Mouse (Mus musculus): ENCODE measurements around the gene Ak1. TPM values are rescaled to one million over a fixed set of nuclear protein-coding genes. Genes with fewer than 3 reads are reported as not detected.

The Ak1 gene
- polyA plus RNA-seq, 1 experiment from 2014 or later, result 108 TPM

DNA sequence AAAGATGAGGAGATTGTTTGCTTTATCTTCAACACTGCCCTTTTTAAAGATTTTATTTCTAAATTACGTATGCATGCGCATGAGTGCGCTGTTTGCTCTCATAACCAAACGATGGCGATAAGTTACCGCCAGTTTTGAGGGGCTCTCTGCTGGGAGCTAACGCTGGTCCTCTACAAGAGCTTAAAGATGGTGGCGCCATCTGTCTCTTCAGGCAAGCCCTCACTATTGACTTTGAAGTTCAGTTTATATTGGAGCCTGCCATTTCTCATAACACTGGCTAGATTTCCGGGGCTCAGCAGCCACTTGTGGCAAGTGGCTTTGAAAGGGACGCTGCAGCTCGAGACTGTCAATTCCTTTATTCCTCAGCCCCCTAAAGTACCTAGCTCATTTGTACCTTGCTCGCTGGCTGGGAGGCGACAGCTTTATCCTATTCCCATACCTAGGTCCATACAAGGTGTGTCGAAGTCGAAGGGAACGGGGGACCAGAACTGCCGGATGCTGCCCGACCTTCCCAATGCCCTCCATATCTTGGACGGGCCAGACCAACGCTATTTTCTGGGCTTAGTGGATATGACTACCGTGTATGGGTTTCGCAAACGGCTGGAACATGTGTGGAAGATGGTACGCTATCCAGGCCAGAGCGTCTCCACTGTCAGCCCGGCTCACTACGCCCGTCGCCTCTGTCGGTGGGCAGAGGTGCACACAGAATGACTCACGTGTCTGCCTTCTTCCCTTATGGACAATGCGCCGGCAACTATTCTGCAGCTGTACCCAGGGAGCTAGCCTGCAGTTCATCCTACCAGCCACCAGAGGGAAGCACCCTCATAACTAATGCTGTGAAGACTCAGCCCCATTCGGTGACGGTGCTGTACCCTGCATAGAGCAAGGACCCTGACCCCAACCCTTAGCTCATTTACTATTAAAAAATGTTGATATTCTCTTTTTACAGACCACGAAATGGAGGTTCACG lies 38.4 kb upstream of the Ak1 start:
- peak overlapping the region; percentile 30 for H3K4me3 ChIP-seq (ENCODE audit: low read depth, low read length)
- 12% methylated on average over 37 of the region's 37 CpGs for WGBS
- no peaks in the 10 kb centered on the region for H3K9me3 ChIP-seq (replicated peaks; ENCODE audit: control insufficient read depth, low read length, poor library complexity, severe bottlenecking)
- H3K4me1 ChIP-seq (ENCODE audit: control insufficient read depth, insufficient read depth, low read length), result peaks cover 12% of the 10 kb centered on the region
- H3K4me2 ChIP-seq (ENCODE audit: low read length), result peak overlapping the region; percentile 62
- no peaks in the 10 kb centered on the region for H3K36me3 ChIP-seq (ENCODE audit: control insufficient read depth, insufficient read depth, low read length)
- ATAC-seq, result peak; percentile 67
- H3K9ac ChIP-seq (ENCODE audit: low read depth, low read length), result peak overlapping the region; percentile 61
- peaks cover 6% of the 10 kb centered on the region for H3K27me3 ChIP-seq (ENCODE audit: control insufficient read depth, insufficient read depth, low read depth, low read length)
- H3K27ac ChIP-seq (ENCODE audit: low read length), result peak overlapping the region; percentile 51

DNA sequence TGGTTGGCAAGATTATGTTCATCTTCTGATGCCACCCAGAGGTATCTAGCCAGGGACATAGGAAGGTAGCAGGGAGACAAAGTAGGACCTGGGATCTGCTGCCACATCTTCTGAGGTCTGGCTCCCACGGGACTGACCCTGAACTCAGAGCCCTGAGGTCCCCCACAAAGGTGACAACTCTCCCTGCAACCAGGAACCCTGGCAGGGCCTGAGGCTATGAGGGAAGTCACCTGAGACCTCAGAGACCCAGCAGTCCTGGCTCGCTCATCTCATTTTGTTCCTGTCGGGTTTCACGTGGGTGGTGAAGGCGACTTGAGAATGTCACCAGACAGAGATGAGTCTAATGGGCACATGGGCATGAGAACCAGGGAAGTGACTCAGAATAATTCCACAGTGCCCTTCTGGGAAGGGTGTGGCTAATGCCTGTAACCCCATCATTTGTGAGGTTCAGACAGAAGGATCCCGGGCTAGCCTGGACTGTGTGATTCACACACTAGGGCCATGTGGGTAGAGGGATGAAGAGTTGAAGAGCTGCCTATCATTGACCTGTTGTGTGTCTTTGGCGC lies 36.3 kb upstream of the Ak1 start:
- peaks cover 16% of the 10 kb centered on the region for H3K4me1 ChIP-seq (ENCODE audit: control insufficient read depth, insufficient read depth, low read length)
- H3K27me3 ChIP-seq (ENCODE audit: control insufficient read depth, insufficient read depth, low read depth, low read length), result no peaks in the 10 kb centered on the region
- no peaks in the 10 kb centered on the region for H3K9me3 ChIP-seq (replicated peaks; ENCODE audit: control insufficient read depth, low read length, poor library complexity, severe bottlenecking)
- WGBS, result 89% methylated on average over 7 of the region's 7 CpGs
- no peak overlapping the region for H3K4me2 ChIP-seq (ENCODE audit: low read length)
- no peak overlapping the region for H3K27ac ChIP-seq (ENCODE audit: low read length)
- H3K9ac ChIP-seq (ENCODE audit: low read depth, low read length), result no peak overlapping the region
- H3K4me3 ChIP-seq (ENCODE audit: low read depth, low read length), result no peak overlapping the region
- H3K36me3 ChIP-seq (ENCODE audit: control insufficient read depth, insufficient read depth, low read length), result no peaks in the 10 kb centered on the region
- no peak for ATAC-seq

DNA sequence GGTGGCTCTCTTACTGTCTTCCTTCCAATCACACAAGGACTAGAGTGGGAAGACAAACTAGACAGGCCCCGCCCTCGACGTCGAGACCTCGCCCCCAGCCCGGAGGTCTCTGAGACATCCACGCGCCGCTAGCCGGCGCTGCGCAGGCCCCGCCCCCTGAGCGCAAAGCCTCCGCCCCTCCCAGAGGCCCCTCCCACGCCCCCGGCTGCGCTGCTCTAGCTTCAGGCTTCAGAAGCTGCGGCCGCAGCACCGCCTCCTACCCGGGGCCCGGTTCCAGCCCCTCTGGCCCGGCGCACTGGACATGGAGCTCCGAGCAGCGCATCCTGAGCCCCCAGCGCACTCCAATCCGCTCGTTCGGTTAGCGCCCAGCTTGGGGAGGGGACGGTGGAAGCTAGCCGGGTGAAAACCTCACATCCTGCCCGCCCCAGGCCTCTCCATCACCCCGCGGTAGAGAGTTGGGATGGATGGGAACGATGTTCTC lies 34.6 kb upstream of the Ak1 start, which contains the start of gene St6galnac4:
Gene St6galnac4, plus strand, starts transcription at position 225 of the 481 bp plus-strand sequence.
- peak within 1 kb of the TSS; percentile 66 for H3K4me2 ChIP-seq (ENCODE audit: low read length)
- H3K36me3 ChIP-seq (ENCODE audit: control insufficient read depth, insufficient read depth, low read length), result no peaks in the 10 kb centered on the region
- no peaks in the 10 kb centered on the region for H3K9me3 ChIP-seq (replicated peaks; ENCODE audit: control insufficient read depth, low read length, poor library complexity, severe bottlenecking)
- peaks cover 16% of the 10 kb centered on the region for H3K4me1 ChIP-seq (ENCODE audit: control insufficient read depth, insufficient read depth, low read length)
- no peaks in the 10 kb centered on the region for H3K27me3 ChIP-seq (ENCODE audit: control insufficient read depth, insufficient read depth, low read depth, low read length)
- H3K4me3 ChIP-seq (ENCODE audit: low read depth, low read length), result peak within 1 kb of the TSS; percentile 63
- ATAC-seq, result peak; percentile 75
- WGBS, result under 1% methylated on average over 38 of the region's 38 CpGs
- peak within 1 kb of the TSS; percentile 86 for H3K9ac ChIP-seq (ENCODE audit: low read depth, low read length)
- H3K27ac ChIP-seq (ENCODE audit: low read length), result peak within 1 kb of the TSS; percentile 60; the same call in 1 of the 2 replicates

DNA sequence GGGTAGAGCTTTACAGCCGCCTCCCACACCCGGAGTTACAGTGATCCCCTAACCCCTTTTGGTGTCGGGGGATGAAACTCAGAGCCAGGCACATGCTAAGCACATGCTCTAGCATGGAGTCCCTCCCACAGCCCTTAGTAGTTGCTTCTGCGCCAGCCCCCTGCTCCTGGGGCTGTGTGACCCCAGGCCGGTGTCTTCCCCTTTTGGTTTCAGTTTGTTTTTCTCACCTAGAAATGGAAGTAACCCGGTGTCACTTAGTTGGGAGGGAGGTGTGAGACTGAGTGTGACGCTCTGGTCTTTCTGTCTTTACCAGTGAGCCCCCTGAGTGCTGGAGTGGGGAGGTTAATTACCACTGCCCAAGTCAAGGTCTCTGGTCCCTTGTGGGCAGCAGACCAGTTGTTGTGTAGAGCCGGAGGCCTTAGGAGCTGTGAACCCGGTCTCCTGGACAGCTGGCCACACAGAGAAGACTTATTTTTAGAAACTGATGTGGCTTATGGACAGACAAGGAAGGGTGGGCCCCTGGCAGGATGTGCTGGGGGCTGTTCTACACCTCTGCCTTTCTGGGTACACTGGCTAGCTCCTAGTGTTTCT lies 33.7 kb upstream of the Ak1 start:
- WGBS, result 50% methylated on average over 9 of the region's 9 CpGs
- Histone ChIP-seq H3K27ac (ENCODE audit: low read length) (no peak overlapping the region), H3K4me1 (ENCODE audit: control insufficient read depth, insufficient read depth, low read length) (peaks cover 15% of the 10 kb centered on the region), H3K9me3 (replicated peaks; ENCODE audit: control insufficient read depth, low read length, poor library complexity, severe bottlenecking) (no peaks in the 10 kb centered on the region), H3K9ac (ENCODE audit: low read depth, low read length) (peak overlapping the region; percentile 86; the same call in 1 of the 2 replicates), H3K4me3 (ENCODE audit: low read depth, low read length) (peak overlapping the region; percentile 63), H3K27me3 (ENCODE audit: control insufficient read depth, insufficient read depth, low read depth, low read length) (no peaks in the 10 kb centered on the region), H3K36me3 (ENCODE audit: control insufficient read depth, insufficient read depth, low read length) (no peaks in the 10 kb centered on the region), H3K4me2 (ENCODE audit: low read length) (peak overlapping the region; percentile 66)
- no peak for ATAC-seq

DNA sequence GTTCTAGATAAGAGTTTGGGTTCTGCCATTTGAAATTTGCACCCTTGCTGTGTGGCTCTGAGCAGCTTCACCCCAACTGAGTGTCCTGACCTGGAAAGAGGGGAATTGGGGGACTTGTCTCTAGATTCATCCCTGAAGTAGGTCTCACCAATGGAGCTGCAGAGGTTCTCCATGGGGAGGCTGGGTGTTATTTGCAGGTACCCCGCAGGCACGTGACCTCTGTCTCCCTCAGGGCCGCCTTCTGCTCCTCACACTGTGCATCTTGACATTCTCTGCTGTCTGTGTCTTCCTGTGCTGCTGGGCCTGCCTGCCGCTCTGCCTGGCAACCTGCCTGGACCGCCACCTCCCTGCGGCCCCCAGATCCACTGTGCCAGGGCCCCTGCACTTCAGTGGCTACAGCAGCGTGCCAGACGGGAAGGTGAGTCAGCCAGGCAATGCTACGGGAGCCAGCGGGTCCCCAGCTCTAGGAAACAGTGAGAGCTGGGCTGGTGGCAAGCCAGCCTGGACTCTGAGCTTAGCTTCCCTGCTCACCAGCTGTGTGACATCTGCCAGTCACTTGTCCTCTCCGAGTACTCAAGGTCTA lies 32.3 kb upstream of the Ak1 start:
- peaks cover 13% of the 10 kb centered on the region for H3K4me1 ChIP-seq (ENCODE audit: control insufficient read depth, insufficient read depth, low read length)
- no peak overlapping the region for H3K4me3 ChIP-seq (ENCODE audit: low read depth, low read length)
- 71% methylated on average over 11 of the region's 11 CpGs for WGBS
- no peak overlapping the region for H3K4me2 ChIP-seq (ENCODE audit: low read length)
- ATAC-seq, result no peak
- no peaks in the 10 kb centered on the region for H3K27me3 ChIP-seq (ENCODE audit: control insufficient read depth, insufficient read depth, low read depth, low read length)
- H3K9ac ChIP-seq (ENCODE audit: low read depth, low read length), result no peak overlapping the region
- H3K36me3 ChIP-seq (ENCODE audit: control insufficient read depth, insufficient read depth, low read length), result 0 out of 2 replicates have a peak, but pooled peaks cover 6% of the 10 kb centered on the region
- H3K27ac ChIP-seq (ENCODE audit: low read length), result no peak overlapping the region
- no peaks in the 10 kb centered on the region for H3K9me3 ChIP-seq (replicated peaks; ENCODE audit: control insufficient read depth, low read length, poor library complexity, severe bottlenecking)

DNA sequence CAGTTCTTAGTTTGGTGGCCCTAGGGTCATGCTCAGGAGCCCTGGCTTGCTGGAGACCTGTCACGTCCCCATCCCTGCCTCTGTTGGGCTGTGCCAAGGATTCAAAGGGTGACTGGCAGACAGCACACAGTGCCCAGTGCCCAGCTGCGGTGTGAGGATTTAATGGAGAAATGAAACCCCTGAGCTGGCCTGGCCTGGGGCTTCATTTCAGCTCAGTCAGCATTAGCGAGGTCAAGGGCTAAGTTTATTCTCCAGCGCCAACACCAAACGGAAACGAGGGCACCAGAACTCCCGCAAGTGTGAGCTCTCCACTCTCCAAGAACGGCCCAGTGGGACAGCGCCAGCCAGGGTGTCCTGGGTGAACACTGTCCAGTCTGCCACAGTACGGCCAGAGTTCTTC lies 31.3 kb upstream of the Ak1 start:
- ATAC-seq, result no peak
- no peak overlapping the region for H3K9ac ChIP-seq (ENCODE audit: low read depth, low read length)
- 86% methylated on average over 10 of the region's 10 CpGs for WGBS

DNA sequence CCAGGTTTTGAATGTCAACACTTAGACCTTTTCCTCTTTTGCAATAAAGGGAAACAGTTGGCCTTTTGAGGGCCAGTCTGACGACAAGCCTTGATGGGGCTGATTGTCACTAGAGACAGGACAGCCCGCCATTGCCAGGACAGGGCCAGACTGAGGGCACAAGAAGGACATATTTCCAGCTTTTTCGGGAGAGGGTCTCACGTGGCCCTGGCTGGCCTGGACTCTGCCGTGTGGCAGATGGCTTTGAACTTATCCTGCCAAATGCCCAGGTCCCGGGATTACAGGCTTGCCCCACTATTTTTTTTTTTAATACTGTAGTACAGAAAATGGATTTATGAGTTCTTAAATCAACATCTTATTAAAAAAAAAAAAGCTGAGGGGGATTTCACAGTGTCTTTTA lies 30.3 kb upstream of the Ak1 start:
- 77% methylated on average over 6 of the region's 6 CpGs for WGBS
- no peak overlapping the region for H3K9ac ChIP-seq (ENCODE audit: low read depth, low read length)
- no peaks in the 10 kb centered on the region for H3K27me3 ChIP-seq (ENCODE audit: control insufficient read depth, insufficient read depth, low read depth, low read length)
- H3K9me3 ChIP-seq (replicated peaks; ENCODE audit: control insufficient read depth, low read length, poor library complexity, severe bottlenecking), result no peaks in the 10 kb centered on the region
- no peak overlapping the region for H3K4me3 ChIP-seq (ENCODE audit: low read depth, low read length)
- peaks cover 13% of the 10 kb centered on the region for H3K4me1 ChIP-seq (ENCODE audit: control insufficient read depth, insufficient read depth, low read length)
- ATAC-seq, result no peak
- H3K27ac ChIP-seq (ENCODE audit: low read length), result no peak overlapping the region
- peaks cover 9% of the 10 kb centered on the region for H3K36me3 ChIP-seq (ENCODE audit: control insufficient read depth, insufficient read depth, low read length)
- H3K4me2 ChIP-seq (ENCODE audit: low read length), result no peak overlapping the region

More for the DNA sequence above, 31.3 kb upstream of the Ak1 start:
- Histone ChIP-seq H3K36me3 (ENCODE audit: control insufficient read depth, insufficient read depth, low read length) (peaks cover 9% of the 10 kb centered on the region), H3K27ac (ENCODE audit: low read length) (no peak overlapping the region), H3K4me1 (ENCODE audit: control insufficient read depth, insufficient read depth, low read length) (peaks cover 13% of the 10 kb centered on the region), H3K4me3 (ENCODE audit: low read depth, low read length) (no peak overlapping the region), H3K27me3 (ENCODE audit: control insufficient read depth, insufficient read depth, low read depth, low read length) (no peaks in the 10 kb centered on the region), H3K4me2 (ENCODE audit: low read length) (no peak overlapping the region), H3K9me3 (replicated peaks; ENCODE audit: control insufficient read depth, low read length, poor library complexity, severe bottlenecking) (no peaks in the 10 kb centered on the region)

DNA sequence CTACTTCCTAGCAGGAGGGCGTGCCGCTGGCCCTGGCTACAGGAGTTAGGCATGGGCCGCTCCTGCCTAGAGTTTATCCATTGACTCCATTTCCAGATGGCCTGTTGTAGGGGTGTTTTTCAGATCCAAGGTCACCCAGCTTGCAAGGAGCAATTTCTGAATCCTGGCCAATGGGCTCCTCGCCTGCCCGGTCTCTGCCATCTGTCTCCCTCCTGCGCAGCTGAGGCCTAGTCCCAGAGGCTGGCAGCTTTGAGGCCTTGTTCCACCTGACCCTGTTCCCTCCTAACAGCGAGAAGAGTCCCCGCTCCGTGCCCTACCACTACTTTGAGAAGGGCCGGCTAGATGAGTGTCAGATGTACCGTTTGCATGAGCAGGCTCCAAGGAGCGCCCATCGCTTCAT lies 24.8 kb upstream of the Ak1 start:
- ATAC-seq, result no peak
- no peak overlapping the region for H3K4me3 ChIP-seq (ENCODE audit: low read depth, low read length)
- no peak overlapping the region for H3K4me2 ChIP-seq (ENCODE audit: low read length)
- H3K27ac ChIP-seq (ENCODE audit: low read length), result no peak overlapping the region
- WGBS, result 76% methylated on average over 13 of the region's 13 CpGs
- no peaks in the 10 kb centered on the region for H3K4me1 ChIP-seq (ENCODE audit: control insufficient read depth, insufficient read depth, low read length)
- no peaks in the 10 kb centered on the region for H3K9me3 ChIP-seq (replicated peaks; ENCODE audit: control insufficient read depth, low read length, poor library complexity, severe bottlenecking)
- H3K27me3 ChIP-seq (ENCODE audit: control insufficient read depth, insufficient read depth, low read depth, low read length), result no peaks in the 10 kb centered on the region
- peaks cover 9% of the 10 kb centered on the region for H3K36me3 ChIP-seq (ENCODE audit: control insufficient read depth, insufficient read depth, low read length)
- H3K9ac ChIP-seq (ENCODE audit: low read depth, low read length), result no peak overlapping the region

Data from midbrain, embryonic 16.5 days (tissue).